Mouse (Mus musculus): ENCODE results near the gene Dpf2.

Dpf2 gene

DNA sequence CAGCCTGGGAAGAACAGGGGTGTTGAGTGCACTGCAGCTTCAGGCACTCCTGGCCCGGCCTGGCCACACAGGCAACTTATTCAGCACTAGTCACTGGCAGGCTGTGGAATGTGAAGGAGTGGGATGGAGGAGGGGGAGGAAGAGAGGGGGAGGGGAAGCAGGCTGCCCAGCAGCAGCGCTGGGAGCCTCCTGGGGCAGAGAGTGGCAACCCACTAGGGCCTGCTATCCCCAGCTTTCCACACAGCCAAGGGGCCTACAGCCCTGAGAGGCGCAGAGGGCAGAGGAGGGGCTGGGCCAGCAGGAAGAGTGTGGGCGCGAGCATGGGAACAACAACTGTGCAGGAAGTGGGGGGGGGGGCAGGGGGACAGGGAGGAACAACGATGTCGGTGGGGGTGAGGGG lies 41.5 kb downstream of the Dpf2 start:
- no peak for DNase-seq (ENCODE audit: extremely low read depth, low read depth, low spot score)

DNA sequence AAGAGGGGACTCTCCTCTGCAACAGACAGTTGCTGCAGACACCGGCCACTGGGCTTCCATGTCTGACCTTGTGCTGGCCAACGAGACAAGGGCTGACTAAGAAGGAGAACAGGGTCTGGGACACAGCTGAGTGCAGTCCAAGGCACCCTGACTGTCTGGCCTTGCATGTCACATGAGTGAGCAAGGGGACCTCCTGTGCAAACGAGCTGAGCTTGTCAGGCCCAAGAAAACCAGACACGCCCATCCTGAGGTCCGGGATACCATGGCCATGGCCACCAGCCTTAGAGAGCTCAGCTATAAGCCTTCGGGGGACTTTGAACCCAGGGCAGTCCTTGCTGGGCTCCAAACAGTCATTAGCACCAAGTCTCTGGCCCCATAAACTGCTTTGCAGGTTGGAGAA lies 44.7 kb downstream of the Dpf2 start:
- DNase-seq (ENCODE audit: extremely low read depth, low read depth, low spot score), result no peak

DNA sequence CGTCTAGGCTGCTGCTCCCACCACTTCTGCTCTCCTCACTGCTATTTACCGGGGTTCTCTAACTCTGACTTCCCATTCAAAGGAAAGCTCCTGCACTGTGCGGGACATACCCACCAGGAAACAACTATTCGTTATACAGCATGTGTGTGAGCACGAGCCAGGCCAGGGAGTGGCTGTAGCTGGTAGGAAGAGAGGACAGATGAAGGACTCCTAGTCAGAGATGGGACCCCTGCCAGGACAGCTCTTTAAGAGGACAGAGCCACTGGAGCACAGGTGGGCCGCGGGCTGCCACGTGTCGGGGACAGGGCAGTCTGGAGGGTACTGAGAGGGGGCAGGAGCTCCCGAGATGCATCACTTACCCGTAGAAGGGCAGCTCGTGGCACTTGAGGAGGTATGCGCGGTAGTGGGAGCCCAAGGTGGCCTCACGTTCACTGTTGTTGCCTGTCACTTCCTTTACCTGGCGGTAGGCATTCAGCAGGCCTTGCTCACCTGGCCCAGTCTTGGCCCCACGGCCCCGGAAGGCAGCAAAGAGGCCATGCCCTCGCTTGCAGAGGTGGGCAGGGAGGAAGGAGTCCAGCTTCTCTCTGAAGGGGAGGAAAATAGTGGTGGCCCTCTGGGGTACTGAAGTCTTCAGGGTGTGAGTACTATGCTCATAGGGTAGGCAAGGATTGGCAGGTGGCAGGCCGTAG lies 48.0 kb downstream of the Dpf2 start:
- no peak for DNase-seq (ENCODE audit: extremely low read depth, low read depth, low spot score)

DNA sequence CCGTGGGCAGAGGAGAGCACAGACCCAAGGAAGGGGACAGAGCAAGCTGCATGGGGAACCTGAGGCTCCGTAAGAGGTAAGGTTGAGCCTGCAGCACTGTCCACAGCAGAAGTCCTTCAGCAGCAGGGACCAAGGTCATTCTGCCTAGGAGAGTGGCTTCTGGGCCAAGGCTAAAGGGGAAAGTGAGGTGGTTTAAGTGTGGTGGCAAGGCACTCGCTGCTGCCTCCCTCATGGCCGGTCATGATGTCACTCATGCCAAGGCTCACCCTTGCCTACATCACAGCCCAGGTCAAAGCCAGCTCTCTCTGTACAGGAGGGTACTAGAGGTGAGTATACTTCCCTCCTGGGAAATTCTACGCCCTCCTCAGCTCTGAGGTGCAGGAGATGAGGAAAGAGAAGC lies 49.0 kb downstream of the Dpf2 start:
- no peak for DNase-seq (ENCODE audit: extremely low read depth, low read depth, low spot score)

DNA sequence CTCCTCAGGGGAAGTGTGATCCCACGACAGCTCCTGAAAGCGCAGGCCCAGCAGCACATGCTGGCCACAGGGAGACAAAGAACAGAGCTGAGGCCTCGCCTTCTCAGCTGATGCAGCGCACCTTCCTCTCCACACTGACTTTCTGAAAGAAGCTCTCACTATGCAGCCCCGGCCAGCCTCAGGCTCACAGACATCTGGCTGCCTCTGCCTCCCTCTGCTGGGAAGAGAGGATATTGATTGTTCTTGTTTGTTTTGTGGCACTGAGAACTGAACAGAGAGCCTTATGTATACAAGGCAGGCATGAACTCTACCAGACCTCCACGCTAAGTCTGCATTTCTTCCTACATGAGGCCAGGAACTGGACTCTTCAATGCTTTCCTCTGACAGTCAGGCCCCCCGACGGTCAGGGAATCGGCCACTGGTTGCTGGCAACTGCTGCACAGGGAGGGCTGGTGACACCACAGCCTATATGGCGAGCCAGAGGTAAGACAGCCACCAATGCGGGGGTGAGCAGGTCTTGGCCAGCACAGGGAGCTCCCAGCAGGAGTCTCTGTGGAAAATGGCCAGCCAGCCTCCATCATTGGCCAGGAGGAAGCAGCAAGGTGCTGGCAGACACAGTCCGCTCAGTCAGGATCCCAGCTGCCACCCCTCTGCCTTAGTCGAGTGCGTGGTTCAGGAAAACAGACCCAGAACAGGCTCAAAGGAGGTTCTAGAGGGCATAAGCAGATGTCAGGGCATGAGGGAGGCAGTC lies 50.3 kb downstream of the Dpf2 start:
- DNase-seq (ENCODE audit: extremely low read depth, low read depth, low spot score), result no peak

DNA sequence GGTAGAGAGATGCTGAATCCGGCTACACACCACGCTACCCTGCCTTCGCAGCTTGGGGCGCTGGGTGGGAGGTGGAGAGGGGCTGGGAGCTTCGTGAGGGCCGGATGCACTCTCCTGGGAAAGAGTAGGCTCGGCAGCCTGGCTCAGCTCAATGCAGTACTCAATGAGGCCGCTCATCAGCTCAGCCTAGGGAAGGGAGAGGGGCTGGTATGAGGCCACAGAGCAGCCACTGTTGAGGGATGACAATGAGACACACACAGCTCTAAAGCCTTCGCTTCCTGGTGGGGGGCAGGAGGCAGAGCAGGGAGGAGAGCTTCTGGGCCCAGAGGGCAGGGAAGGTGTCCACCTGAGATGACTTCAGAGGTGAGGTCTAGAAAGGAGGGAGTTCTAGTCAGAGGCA lies 56.2 kb downstream of the Dpf2 start:
- no peak for DNase-seq (ENCODE audit: extremely low read depth, low read depth, low spot score)

DNA sequence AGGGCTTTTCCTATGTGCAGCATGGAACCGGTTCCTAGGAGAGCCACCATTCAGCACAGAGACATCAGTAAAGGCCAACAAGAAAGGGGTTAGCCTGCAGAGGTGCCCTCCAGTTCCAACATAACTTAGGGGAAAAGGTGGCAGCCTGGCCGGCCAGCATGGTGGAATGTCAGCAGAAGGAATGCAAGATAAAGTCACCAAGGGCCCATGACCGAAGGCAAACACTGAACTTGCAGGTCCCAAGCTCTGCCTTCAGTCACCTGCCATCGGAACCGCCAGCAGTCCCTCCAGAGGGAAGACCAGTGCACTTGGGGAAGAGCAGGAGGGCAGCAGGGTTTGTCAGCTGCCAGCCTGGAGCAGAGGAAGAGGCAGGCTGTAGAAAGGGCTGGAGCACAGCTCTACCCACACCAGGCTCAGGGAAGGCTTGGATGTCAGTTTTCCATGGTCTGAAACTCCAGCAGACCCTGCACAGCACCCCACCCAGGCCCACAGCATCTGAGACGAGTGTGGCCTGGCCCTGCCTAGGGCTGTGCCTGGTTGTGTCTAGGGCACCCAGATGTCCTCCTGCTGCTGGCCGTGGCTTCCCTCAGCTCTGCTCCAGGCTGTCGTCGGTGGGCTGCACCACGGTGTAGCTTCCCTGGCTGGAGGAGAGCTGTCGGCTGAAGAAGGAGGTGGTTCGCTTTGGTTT lies 60.6 kb downstream of the Dpf2 start:
- DNase-seq (ENCODE audit: extremely low read depth, low read depth, low spot score), result no peak

DNA sequence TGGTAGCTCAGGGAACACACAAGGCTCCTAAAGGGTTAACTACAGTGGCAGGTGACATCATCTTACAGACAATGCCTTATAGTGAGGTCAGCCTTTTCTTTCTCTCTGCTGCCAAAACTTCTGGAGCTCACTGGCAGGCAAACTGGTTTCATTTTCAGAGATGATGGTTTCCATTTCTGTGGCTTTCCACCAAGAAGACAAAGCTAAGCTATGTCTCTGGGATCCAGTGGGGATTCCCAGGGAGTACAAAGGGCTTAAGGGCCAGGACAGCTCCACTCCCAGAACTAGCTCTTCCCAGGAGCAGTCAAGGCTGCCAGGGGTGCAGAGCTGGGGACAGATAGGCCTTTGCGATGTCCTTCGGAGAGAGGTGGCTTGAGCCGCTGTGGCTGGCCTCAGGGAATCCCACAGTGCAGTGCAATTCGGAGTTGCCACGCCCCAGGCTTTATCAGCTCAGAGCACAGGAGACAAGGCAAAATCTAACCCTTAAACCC lies 61.3 kb downstream of the Dpf2 start:
- no peak for DNase-seq (ENCODE audit: extremely low read depth, low read depth, low spot score)

DNA sequence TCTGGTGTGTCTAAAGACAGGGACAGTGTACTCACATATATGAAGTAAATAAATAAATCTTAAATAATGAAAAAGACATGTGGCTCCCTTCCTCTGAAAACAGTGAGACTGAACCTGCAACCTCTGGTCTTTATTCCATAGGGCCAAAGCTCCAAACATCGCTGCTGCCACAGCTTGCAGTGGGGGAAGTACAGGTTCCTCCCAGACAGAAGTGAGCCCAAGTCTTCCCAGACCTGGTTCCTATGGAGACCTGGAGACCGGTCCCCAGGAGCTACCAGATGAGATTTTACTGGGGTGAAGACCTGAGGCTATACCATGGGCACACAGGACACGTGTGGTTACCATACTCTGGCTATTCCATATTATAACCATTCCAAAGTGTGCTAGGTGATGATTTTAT lies 62.0 kb downstream of the Dpf2 start:
- DNase-seq (ENCODE audit: extremely low read depth, low read depth, low spot score), result no peak

DNA sequence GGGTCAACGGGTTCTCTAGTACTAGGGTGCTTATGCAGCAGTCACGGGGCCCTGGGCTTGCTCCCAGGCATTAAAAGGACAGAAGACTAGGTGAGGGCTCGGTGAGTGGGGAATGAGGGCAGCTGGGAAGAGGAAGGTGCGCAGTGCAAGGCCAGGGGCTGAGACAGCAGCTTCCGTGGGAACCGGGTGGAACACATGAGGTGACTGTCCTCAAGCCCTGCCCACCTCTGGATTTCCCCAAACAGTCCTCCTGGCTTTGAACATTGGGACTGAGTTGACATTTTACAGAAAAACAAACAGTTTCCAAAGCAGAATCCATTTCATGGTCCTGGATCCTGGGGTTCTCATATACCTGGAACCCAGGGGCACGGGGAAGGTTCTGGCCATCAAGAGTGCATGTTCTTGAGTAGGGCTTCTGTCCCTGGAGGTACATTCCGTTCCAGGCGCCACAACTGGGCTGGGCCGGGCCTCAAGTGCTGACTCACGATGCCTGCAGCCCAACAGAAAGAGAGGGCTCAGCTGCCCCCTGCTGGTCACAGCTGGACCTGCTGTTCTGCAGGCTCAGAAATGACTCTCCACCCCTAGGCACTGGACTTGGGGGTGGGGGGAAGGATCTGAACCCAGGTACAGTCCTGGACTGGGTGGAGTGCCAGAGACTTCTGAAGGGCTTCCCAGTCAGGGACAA lies 62.8 kb downstream of the Dpf2 start:
- no peak for DNase-seq (ENCODE audit: extremely low read depth, low read depth, low spot score)

DNA sequence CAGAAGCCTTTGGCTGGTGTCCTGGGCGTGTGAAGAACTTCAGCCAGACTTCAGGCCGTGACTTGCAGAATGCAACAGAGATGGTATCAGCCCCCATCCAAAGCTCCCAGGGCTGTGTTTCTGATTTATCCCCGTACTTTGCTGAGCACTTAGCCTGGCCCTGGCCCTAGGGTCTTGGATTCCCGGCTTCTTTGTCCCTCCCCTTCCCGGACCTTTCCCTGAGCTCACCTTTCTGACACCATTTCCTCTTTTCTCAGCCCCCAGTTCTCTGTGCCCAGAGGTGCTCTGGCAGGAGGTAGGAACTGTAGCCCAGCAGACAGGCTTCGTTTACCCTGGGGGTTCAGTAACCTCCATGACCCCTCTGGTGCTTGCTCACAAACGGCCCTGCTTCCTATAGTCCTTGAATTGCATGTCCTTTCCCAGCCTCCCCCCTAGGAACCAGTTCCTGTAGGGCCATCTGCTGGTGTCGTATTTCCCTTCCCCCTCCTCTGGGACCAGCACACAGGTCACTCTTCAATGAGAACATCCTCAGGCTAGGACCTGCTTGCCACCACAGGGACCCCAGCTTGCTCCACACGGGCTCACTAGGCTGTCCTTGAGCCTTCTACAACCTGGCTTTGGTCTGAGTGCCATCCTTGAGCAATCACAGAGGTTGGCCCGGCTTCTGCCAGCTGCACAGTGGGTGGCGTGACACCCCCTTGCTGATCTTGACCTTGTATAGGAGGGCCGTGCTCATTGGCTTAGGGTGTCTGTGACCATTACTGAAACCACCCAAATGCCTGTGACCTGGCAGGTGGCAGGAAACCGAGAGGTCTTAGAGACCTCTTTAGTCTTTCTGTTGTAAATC lies 63.8 kb downstream of the Dpf2 start:
- DNase-seq (ENCODE audit: extremely low read depth, low read depth, low spot score), result no peak

DNA sequence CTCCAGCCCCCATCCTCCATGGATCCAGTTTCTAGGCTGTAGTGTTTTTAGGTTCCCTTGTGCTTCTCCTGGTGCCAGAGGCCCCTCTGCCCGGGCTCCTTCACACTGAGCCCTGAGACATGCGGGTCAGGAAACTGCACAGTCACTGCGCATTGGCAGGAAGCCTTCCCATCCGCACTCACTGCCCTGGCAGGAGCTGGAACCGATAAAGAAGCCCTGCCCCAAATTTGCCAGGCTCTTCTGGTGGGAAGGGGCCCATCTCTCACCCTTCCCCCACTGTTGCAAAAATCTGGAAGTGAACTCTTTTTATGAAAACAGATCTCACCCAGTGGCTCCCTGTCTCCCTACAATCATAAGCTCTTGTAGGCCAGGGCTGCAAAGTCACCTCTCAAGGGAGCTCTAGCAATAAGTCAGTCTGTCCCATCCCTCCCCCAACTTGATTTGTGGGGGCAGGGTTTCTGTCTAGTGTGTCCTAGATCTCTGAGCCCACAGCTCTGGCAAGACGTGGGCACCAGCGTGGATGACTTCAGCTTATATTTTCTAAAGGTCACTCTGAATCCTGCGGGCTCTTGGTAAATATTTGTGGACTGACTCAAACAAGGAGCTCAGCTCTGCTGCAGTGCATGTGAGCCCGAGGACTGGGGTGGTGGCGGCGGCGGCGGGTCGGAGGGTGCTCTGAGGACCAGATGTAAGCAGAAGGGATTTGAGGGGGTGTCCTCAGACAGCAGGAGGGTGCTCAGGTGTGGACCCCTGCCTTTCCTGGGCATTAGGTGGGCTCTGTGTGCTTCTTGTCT lies 64.6 kb downstream of the Dpf2 start:
- no peak for DNase-seq (ENCODE audit: extremely low read depth, low read depth, low spot score)

DNA sequence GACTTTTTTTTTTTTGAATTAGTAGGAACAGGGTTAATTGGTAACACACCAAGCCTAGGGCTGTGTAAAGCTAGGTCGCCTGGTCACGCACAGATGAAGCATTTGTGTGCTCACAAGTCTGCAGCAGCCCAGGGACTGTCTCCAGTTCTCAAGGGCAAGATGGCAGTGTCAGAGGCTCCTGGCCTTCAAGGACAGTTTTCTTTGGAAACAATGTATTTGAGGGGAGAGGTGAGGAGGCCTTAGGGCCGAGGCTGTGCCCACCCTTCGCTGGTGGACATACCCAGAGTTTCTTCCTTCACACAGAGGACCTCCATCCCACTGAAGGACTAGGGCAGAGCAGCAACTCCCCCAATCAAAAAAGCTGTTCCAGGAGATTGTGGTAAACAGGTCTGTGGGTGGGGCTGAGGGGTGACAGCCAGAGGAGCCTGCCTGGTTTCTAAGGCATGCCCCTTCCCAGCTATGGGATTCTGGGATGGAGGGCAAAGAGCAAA lies 65.5 kb downstream of the Dpf2 start:
- DNase-seq (ENCODE audit: extremely low read depth, low read depth, low spot score), result no peak

DNA sequence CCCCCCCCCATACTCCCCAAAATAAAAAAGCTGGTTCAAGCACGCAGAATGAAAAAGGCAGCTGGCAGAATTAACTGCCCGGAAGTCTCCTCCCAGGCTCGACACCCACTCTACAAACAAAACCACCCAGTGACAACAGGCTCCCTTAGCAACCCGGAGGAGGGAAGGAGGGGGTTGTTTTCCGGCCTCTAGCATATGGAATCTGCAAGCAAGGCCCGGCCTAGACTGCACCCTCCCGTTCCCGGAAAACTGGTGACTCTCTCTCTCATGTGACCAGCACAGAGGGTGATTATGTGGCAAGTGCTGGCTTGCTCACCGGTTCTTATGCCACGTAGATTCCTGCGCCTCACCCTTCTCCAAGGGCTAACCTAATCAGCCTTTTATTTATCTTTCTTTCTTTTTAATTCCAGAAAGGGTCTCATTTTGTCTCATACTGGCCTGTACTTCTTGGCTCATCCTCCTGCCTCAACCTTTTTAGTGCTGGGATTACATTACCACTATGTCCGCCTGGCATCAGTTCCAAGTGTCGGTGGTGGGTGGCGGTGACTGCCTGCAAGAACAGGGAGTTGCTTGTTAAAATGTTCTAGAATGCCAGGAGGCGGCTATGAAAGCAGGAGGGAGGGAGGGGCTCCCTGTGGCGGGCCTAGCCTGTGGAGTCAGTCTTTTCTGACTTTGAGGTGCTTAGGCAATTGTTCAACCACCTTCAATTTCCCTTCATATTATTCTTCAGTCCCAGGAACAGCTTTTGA lies 66.1 kb downstream of the Dpf2 start:
- DNase-seq (ENCODE audit: extremely low read depth, low read depth, low spot score), result peak; percentile 92
